Mouse (Mus musculus): ENCODE data around the gene Gm21750. TPM values are rescaled to one million over a fixed set of nuclear protein-coding genes. Genes with fewer than 3 reads are reported as not detected.

Gm21750 gene
- polyA plus RNA-seq, 2 experiments = not detected

GRCm38 (mm10) chr14:73687726-73688125, 26.7 kb downstream of the Gm21750 start:
- no peak for DNase-seq (ENCODE audit: low read depth in 3 of 3, low spot score in 3 of 3)
- Histone ChIP-seq H3K9ac (replicated peaks) (no peak overlapping the region), H3K9me3 (ENCODE audit: control insufficient read depth, low read length) (no peaks in the 10 kb centered on the region), H3K4me2 (ENCODE audit: low read depth) (no peak overlapping the region), H3K27me3 (ENCODE audit: control insufficient read depth, insufficient read depth, low read length) (no peaks in the 10 kb centered on the region), H3K36me3 (replicated peaks; ENCODE audit: control insufficient read depth, insufficient read depth, low read depth) (no peaks in the 10 kb centered on the region), H3K27ac (no peak overlapping the region), H3K4me3 (ENCODE audit: insufficient read depth in 1 of 2, low read depth in 2 of 2, low read length in 2 of 2) (no peak overlapping the region), H3K4me1 (replicated peaks; ENCODE audit: control insufficient read depth in 2 of 2, insufficient read depth in 2 of 2, low read length in 1 of 2) (no peaks in the 10 kb centered on the region)
- no peak for ATAC-seq (ENCODE audit: insufficient read depth)
- TF ChIP-seq CTCF (IDR thresholded peaks at IDR 0.05; ENCODE audit: low read depth) = no peak
- no peak for TF ChIP-seq EP300 (IDR thresholded peaks at IDR 0.05; ENCODE audit: low read depth)
- 22% methylated on average over 4 of the region's 4 CpGs for WGBS (ENCODE audit: insufficient replicate concordance)

- no peaks in the 10 kb centered on the region for H3K4me1 ChIP-seq (replicated peaks; ENCODE audit: control insufficient read depth in 2 of 2, insufficient read depth in 2 of 2, low read length in 1 of 2)
- WGBS (ENCODE audit: insufficient replicate concordance) = 55% methylated on average over 2 of the region's 2 CpGs
- H3K27me3 ChIP-seq (ENCODE audit: control insufficient read depth, insufficient read depth, low read length) = no peaks in the 10 kb centered on the region
- DNase-seq (ENCODE audit: low read depth in 3 of 3, low spot score in 3 of 3) = no peak
- no peaks in the 10 kb centered on the region for H3K36me3 ChIP-seq (replicated peaks; ENCODE audit: control insufficient read depth, insufficient read depth, low read depth)
- H3K9ac ChIP-seq (replicated peaks) = no peak overlapping the region
- no peak overlapping the region for H3K27ac ChIP-seq
- no peak overlapping the region for H3K4me3 ChIP-seq (ENCODE audit: insufficient read depth in 1 of 2, low read depth in 2 of 2, low read length in 2 of 2)
- no peak overlapping the region for H3K4me2 ChIP-seq (ENCODE audit: low read depth)
- ATAC-seq (ENCODE audit: insufficient read depth) = no peak
- TF ChIP-seq CTCF (IDR thresholded peaks at IDR 0.05; ENCODE audit: low read depth) (no peak), EP300 (IDR thresholded peaks at IDR 0.05; ENCODE audit: low read depth) (no peak)
- no peaks in the 10 kb centered on the region for H3K9me3 ChIP-seq (ENCODE audit: control insufficient read depth, low read length)
Measured at GRCm38 (mm10) chr14:73688427-73688826, 27.4 kb downstream of the Gm21750 start.

GRCm38 (mm10) chr14:73700256-73700655, 39.2 kb downstream of the Gm21750 start:
- H3K4me2 ChIP-seq (ENCODE audit: low read depth) = no peak overlapping the region
- no peaks in the 10 kb centered on the region for H3K4me1 ChIP-seq (replicated peaks; ENCODE audit: control insufficient read depth in 2 of 2, insufficient read depth in 2 of 2, low read length in 1 of 2)
- TF ChIP-seq EP300 (IDR thresholded peaks at IDR 0.05; ENCODE audit: low read depth) = no peak
- peak; percentile 7; the same call in 1 of the 2 replicates for TF ChIP-seq CTCF (IDR thresholded peaks at IDR 0.05; ENCODE audit: low read depth)
- no peak overlapping the region for H3K4me3 ChIP-seq (ENCODE audit: insufficient read depth in 1 of 2, low read depth in 2 of 2, low read length in 2 of 2)
- H3K27ac ChIP-seq = no peak overlapping the region
- no peaks in the 10 kb centered on the region for H3K27me3 ChIP-seq (ENCODE audit: control insufficient read depth, insufficient read depth, low read length)
- no peak for ATAC-seq (ENCODE audit: insufficient read depth)
- DNase-seq (ENCODE audit: low read depth in 3 of 3, low spot score in 3 of 3) = no peak
- 23% methylated on average over 1 of the region's 1 CpGs for WGBS (ENCODE audit: insufficient replicate concordance)
- H3K36me3 ChIP-seq (replicated peaks; ENCODE audit: control insufficient read depth, insufficient read depth, low read depth) = no peaks in the 10 kb centered on the region
- H3K9ac ChIP-seq (replicated peaks) = no peak overlapping the region
- H3K9me3 ChIP-seq (ENCODE audit: control insufficient read depth, low read length) = no peaks in the 10 kb centered on the region

GRCm38 (mm10) chr14:73709412-73710110, 48.5 kb downstream of the Gm21750 start:
- ATAC-seq (ENCODE audit: insufficient read depth) (no peak), DNase-seq (ENCODE audit: low read depth in 3 of 3, low spot score in 3 of 3) (no peak)
- WGBS (ENCODE audit: insufficient replicate concordance) = 59% methylated on average over 9 of the region's 9 CpGs
- Histone ChIP-seq H3K4me1 (replicated peaks; ENCODE audit: control insufficient read depth in 2 of 2, insufficient read depth in 2 of 2, low read length in 1 of 2) (no peaks in the 10 kb centered on the region), H3K9me3 (ENCODE audit: control insufficient read depth, low read length) (no peaks in the 10 kb centered on the region), H3K4me2 (ENCODE audit: low read depth) (no peak overlapping the region), H3K27ac (no peak overlapping the region), H3K27me3 (ENCODE audit: control insufficient read depth, insufficient read depth, low read length) (no peaks in the 10 kb centered on the region), H3K9ac (replicated peaks) (no peak overlapping the region), H3K36me3 (replicated peaks; ENCODE audit: control insufficient read depth, insufficient read depth, low read depth) (no peaks in the 10 kb centered on the region), H3K4me3 (ENCODE audit: insufficient read depth in 1 of 2, low read depth in 2 of 2, low read length in 2 of 2) (no peak overlapping the region)
- no peak for TF ChIP-seq CTCF (IDR thresholded peaks at IDR 0.05; ENCODE audit: low read depth)
- no peak for TF ChIP-seq EP300 (IDR thresholded peaks at IDR 0.05; ENCODE audit: low read depth)

Other genes with a start within 250 kb of the Gm21750 start
- 13.3 and 18.2 TPM in 2 replicates for gene Med4, start 151.2 kb upstream of the Gm21750 start, polyA plus RNA-seq (2012; rRNA removed)
- 25.7 and 28.6 TPM in 2 replicates for gene Med4, start 151.2 kb upstream of the Gm21750 start, polyA plus RNA-seq (2014; fragmentation: Nextera tagmentation; extraction: Ambion mirVana)
- gene Sucla2, start 135.9 kb upstream of the Gm21750 start, polyA plus RNA-seq (2012; rRNA removed) = 13.0 and 22.0 TPM in 2 replicates
- 54.5 and 57.6 TPM in 2 replicates for gene Sucla2, start 135.9 kb upstream of the Gm21750 start, polyA plus RNA-seq (2014; fragmentation: Nextera tagmentation; extraction: Ambion mirVana)
- gene Nudt15, start 113.0 kb upstream of the Gm21750 start, polyA plus RNA-seq (2012; rRNA removed) = 1.1 and 1.4 TPM in 2 replicates
- gene Nudt15, start 113.0 kb upstream of the Gm21750 start, polyA plus RNA-seq (2014; fragmentation: Nextera tagmentation; extraction: Ambion mirVana) = 2.9 and 3.4 TPM in 2 replicates